Mouse (Mus musculus): ENCODE results near the gene Espn.

- TF ChIP-seq CTCF (IDR thresholded peaks at IDR 0.05; ENCODE audit: low read depth), result peak; percentile 30
- no peak for TF ChIP-seq EP300 (optimal IDR thresholded peaks at IDR 0.05)
These were observed 42.7 kb downstream of the Espn start for GRCm38 (mm10) chr4:152109509-152109908.

Data from stomach, postnatal 0 days (tissue).